Mouse (Mus musculus): ENCODE results near the gene Atf3. TPM values are rescaled to one million over a fixed set of nuclear protein-coding genes. Genes with fewer than 3 reads are reported as not detected.
"Not testable (repeated sequence)": the region's sequence is repeated elsewhere in the genome, so short reads cannot be mapped to it uniquely, and the experiment has no call there.

The Atf3 gene
- total RNA-seq, 1 experiment from 2014 or later = 242 TPM

GRCm38 (mm10) chr1:191178511-191179188, 39.2 kb downstream of the Atf3 start:
- no peak for ATAC-seq (replicated peaks; ENCODE audit: insufficient number of reproducible peaks, low FRiP score, low TSS enrichment, poor library complexity, severe bottlenecking)

- ATAC-seq (replicated peaks; ENCODE audit: insufficient number of reproducible peaks, low FRiP score, low TSS enrichment, poor library complexity, severe bottlenecking) = no peak
Observed at GRCm38 (mm10) chr1:191176887-191177286, 41.0 kb downstream of the Atf3 start.

DNA sequence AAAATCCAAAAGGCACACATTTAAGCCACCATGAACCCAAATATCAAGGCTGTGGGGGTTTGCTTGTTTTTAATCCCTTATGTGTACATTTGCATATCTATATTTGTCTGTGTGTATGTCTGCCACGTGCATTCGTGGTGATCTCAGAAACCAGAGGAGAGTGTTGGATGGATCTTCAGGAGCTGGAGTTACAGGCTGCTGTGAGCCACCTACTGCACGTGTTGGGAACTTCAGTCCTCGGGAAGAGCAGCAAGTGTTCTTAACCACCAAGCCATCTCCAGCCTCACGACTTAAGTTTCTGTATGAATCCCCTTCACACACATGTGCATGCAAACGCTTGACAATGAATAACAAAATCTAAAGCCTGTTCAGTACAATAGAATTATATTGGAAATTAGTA, 45.4 kb downstream of the Atf3 start:
- ATAC-seq (replicated peaks; ENCODE audit: insufficient number of reproducible peaks, low FRiP score, low TSS enrichment, poor library complexity, severe bottlenecking) = no peak

GRCm38 (mm10) chr1:191170444-191170843, 47.4 kb downstream of the Atf3 start:
- no peak for ATAC-seq (replicated peaks; ENCODE audit: insufficient number of reproducible peaks, low FRiP score, low TSS enrichment, poor library complexity, severe bottlenecking)

GRCm38 (mm10) chr1:191166189-191166588, 51.6 kb downstream of the Atf3 start:
- 0 out of 2 replicates have a peak, but pooled peaks have one; percentile 24 for ATAC-seq (replicated peaks; ENCODE audit: insufficient number of reproducible peaks, low FRiP score, low TSS enrichment, poor library complexity, severe bottlenecking)

DNA sequence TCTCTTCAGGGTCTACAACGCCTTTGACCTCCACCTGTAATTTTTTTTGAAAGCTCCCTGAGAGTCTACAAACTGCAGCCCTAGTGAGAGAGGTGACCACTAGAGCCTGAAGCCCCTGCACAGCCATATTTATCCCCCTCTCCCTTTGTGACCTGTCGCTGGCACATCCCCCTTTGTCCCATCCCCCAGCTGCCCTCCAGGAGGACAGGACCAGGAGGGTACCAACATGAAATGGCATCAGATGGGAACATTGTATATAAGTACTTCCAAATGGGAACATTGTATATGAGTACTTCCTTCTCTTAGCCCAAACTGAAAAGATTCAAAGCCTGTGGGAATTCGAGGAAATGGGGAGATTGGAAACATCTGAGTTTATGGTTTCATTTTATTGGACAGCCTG, 53.1 kb downstream of the Atf3 start, which contains the start of gene Fam71a:
Gene Fam71a, minus strand, starts transcription at position 101 of the 400 bp plus-strand sequence.
- no peak for ATAC-seq (replicated peaks; ENCODE audit: insufficient number of reproducible peaks, low FRiP score, low TSS enrichment, poor library complexity, severe bottlenecking)

- no peak for ATAC-seq (replicated peaks; ENCODE audit: insufficient number of reproducible peaks, low FRiP score, low TSS enrichment, poor library complexity, severe bottlenecking)
Observed at GRCm38 (mm10) chr1:191154314-191154713, 63.5 kb downstream of the Atf3 start.

GRCm38 (mm10) chr1:191153052-191153451, 64.8 kb downstream of the Atf3 start:
- peak; percentile 83 for ATAC-seq (replicated peaks; ENCODE audit: insufficient number of reproducible peaks, low FRiP score, low TSS enrichment, poor library complexity, severe bottlenecking)

- no peak for ATAC-seq (replicated peaks; ENCODE audit: insufficient number of reproducible peaks, low FRiP score, low TSS enrichment, poor library complexity, severe bottlenecking)
Observed at GRCm38 (mm10) chr1:191150924-191151605, 66.8 kb downstream of the Atf3 start.

DNA sequence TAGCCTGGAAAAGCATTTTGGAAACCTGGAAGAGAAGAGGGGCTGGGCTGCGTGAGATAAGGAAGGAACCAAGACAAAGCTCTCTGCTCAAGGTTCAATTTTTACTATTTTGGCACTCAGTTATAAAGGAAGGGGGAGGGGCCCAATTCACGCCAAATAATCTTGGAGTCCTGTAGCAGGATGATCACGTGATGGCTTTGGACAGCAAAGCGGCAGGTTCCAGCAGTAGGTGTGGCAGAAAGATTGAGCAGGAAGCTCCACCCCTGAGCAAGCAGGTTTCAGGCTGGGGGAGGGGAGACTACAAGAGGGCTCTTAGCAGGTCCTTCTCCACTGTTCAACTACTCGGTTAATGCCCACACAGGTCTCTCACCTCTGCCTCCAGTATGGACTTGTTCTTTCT, 68.3 kb downstream of the Atf3 start:
- not testable (repeated sequence) for ATAC-seq (replicated peaks; ENCODE audit: insufficient number of reproducible peaks, low FRiP score, low TSS enrichment, poor library complexity, severe bottlenecking)

- no peak for ATAC-seq (replicated peaks; ENCODE audit: insufficient number of reproducible peaks, low FRiP score, low TSS enrichment, poor library complexity, severe bottlenecking)
Observed at GRCm38 (mm10) chr1:191140983-191141382, 76.9 kb downstream of the Atf3 start.

DNA sequence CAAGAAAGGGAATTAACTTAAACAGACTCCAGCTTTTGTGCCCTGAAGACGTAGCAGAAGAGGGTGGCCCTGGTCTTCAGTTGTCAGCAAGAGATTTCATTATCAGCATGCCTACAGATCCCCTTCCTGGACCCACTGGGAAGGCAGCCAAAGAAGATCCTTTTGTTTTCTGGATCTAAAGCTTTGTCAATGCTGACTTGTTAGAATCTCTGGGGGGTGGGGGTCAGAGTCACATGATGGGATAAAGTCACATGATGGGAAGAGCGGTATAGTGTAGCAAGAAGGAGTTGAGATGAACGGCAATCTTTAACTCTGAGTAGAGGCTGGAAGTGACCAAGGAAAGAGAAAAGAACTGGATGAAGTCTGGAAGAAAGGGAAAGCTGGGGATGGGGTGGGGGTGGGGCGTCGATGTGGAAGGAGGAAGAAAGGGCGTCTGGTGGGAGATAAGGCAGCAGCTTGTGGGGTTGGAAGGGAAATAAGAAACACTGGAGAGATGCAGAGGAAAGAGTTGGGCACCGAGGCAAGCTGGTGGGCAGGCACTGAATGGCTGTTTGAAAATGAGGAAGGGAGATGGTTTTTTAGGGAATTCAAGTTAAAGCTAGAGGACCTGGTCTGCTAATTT, 78.9 kb downstream of the Atf3 start:
- no peak for ATAC-seq (replicated peaks; ENCODE audit: insufficient number of reproducible peaks, low FRiP score, low TSS enrichment, poor library complexity, severe bottlenecking)

DNA sequence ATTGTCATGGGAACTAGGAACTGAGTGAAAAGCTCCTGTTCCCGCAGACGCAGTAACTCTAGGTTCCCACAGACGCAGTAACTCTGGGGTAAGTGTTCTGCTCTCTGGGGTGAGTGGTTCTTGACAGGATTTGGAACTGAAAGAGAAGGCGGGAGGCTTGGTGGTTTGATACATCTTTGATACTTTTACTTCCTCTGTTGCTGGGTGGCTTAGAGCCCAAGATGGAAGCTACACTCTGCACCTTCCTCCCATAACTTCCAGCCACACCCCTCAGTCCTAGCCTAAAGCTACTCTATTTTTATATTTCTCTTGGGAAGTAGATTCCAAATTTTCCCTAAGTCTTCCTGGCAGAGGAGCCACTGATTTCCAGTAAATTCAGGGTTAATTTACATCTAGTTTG, 79.4 kb downstream of the Atf3 start:
- no peak for ATAC-seq (replicated peaks; ENCODE audit: insufficient number of reproducible peaks, low FRiP score, low TSS enrichment, poor library complexity, severe bottlenecking)

- ATAC-seq (replicated peaks; ENCODE audit: insufficient number of reproducible peaks, low FRiP score, low TSS enrichment, poor library complexity, severe bottlenecking) = no peak
Observed at GRCm38 (mm10) chr1:191135406-191135805, 82.4 kb downstream of the Atf3 start.

- no peak for ATAC-seq (replicated peaks; ENCODE audit: insufficient number of reproducible peaks, low FRiP score, low TSS enrichment, poor library complexity, severe bottlenecking)
Observed at GRCm38 (mm10) chr1:191132934-191133333, 84.9 kb downstream of the Atf3 start.

DNA sequence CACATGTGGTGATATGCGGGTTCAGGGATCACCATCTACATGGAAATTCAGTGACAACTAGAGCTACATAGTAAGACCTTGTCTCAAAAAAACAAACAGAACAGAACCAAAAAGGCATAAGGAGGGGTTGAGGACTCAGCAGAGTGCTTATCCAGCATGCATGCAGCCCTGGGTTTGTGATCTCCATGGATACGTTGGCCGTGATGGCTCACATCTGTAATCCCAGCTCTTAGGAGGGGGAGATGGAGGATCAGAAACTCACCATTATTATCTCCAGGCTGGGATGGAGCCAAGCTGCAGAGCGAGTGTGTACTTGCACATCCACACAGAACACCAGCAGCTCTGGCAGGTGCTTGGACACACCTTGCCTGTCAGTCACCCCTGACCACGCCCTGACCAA, 85.6 kb downstream of the Atf3 start:
- ATAC-seq (replicated peaks; ENCODE audit: insufficient number of reproducible peaks, low FRiP score, low TSS enrichment, poor library complexity, severe bottlenecking) = no peak

DNA sequence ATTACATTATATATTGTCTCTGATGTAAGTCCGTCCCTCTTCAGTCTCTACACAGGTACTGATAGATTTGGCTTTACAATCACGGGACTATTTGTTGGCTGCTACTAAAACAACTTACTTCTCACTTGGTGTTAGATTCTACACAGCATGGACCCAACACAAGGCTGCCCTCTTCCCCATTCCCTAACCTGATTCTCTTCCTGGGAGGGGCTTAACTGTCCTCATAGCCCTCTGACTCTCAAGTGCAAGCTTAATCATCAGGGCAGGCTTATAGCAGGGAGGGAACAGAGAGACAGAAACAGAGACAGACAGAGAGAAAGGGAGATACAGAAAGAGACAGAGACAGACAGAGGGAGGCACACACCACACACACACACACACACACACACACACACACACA, 86.1 kb downstream of the Atf3 start:
- no peak for ATAC-seq (replicated peaks; ENCODE audit: insufficient number of reproducible peaks, low FRiP score, low TSS enrichment, poor library complexity, severe bottlenecking)

- ATAC-seq (replicated peaks; ENCODE audit: insufficient number of reproducible peaks, low FRiP score, low TSS enrichment, poor library complexity, severe bottlenecking) = peak; percentile 92
Observed at GRCm38 (mm10) chr1:191125811-191126638, 91.8 kb downstream of the Atf3 start.

- ATAC-seq (replicated peaks; ENCODE audit: insufficient number of reproducible peaks, low FRiP score, low TSS enrichment, poor library complexity, severe bottlenecking) = no peak
Observed at GRCm38 (mm10) chr1:191124288-191124687, 93.6 kb downstream of the Atf3 start.

Data from monocyte, adult 5-6 weeks (primary cell).